Mouse (Mus musculus) embryo, embryonic 10 days (tissue): Measurements from ENCODE around the gene Nectin1.
A peak's percentile ranks its signal among the peaks of the same experiment; 100 is the strongest.

Experiments used
- DNase-seq: peaks from one replicate; pipeline ENCODE4 v3.0.0-alpha.2; 2015; ENCODE audit warnings: low spot score

Nectin1 gene

GRCm38 (mm10) chr9:43765419-43766179 lies 21.8 kb downstream of the Nectin1 start:
- DNase-seq: no peak

GRCm38 (mm10) chr9:43768779-43769178 lies 25.0 kb downstream of the Nectin1 start:
- DNase-seq: peak; percentile 56

- DNase-seq: no peak
Observed at GRCm38 (mm10) chr9:43769228-43769627, 25.4 kb downstream of the Nectin1 start.

GRCm38 (mm10) chr9:43769940-43770339 lies 26.2 kb downstream of the Nectin1 start:
- DNase-seq: no peak

- DNase-seq: no peak
Observed at GRCm38 (mm10) chr9:43771041-43771440, 27.3 kb downstream of the Nectin1 start.

GRCm38 (mm10) chr9:43772460-43772859 lies 28.7 kb downstream of the Nectin1 start:
- no peak for DNase-seq

DNA sequence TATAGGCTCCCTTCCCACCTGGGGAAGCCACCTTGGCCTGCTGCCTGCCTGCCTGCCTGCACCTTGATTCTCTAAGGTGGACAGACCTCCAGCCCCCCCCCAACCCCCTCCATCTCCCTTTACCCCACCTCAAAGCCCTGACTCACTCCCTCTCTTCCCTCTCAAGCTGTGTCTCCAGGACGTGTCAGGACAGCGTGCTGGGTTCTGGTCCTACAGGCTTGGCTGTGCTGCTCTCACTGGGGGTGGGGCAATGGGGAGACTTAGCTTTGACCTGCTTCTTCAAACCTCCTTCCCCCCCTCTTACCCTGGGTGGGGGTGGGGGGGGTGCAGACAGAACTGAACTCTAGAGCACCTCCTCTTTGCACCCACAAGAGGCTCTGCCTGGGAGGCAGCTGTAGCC lies 29.7 kb downstream of the Nectin1 start:
- no peak for DNase-seq

GRCm38 (mm10) chr9:43774427-43774826 lies 30.6 kb downstream of the Nectin1 start:
- no peak for DNase-seq

DNA sequence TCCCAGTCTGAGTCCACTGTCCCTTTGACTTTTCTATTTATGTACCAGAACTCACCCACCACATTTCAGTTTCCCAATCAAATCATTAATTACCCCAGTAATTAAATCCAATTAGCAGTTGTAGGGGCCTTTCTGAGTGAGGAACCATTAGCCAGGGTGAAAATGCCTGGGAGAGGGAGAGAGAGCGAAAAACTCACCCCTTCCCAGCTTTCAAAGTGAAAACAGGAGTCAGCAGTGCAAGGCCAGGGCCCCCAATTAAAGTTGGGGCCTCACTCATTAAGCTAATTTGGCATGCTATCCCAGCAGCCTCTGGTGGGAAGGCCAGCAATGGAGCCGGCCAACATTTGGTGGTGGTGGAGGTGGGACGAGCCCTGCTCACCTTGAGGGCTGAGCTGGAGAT lies 32.4 kb downstream of the Nectin1 start:
- DNase-seq: no peak

DNA sequence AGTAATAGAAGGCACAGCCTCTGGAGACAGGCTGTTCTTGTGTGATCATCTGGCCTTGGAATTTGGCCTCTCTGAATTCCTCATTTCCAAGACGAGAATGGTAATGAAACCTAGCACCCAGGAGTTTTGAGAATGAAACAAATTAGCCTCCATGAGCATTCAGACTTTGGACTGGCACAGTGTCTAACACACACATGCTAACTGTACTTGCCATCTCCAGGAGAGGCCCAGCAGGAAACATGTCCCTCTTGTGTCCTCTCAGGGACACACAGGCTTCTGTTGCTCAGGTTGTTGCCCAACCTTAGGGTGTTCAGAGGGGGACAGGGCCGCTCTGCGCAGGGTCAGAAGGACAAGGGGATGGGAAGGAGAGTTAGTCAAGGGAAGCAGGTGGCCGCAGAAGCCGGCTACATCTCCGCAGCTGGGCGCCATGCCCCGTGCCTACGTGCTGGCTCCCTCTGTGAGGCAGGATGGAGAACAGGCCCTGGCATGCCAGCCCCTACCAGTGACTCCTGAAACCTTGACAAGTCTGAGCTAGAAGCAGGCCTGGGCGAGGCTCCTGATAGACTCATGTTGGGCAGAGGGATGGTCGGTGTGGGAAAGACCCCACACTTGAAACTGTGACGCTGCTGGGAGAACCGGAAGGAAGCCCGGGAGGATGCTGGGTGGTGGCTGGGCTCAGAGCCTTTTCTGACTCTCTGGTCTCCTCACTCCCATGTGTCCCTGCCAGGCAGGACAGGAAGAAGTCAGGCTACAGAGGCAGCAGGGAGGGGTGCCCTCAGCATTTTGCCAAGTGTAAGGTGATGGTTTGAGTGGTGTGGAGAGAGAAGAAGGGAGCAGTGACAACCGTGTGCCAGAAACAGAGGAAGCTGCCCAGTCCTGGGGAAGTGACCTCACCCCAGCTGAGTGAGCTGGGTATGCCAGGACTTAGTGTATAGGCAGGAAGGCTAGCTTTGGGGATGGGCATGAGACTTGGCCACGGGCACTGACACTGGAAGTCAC lies 33.9 kb downstream of the Nectin1 start:
- no peak for DNase-seq

DNA sequence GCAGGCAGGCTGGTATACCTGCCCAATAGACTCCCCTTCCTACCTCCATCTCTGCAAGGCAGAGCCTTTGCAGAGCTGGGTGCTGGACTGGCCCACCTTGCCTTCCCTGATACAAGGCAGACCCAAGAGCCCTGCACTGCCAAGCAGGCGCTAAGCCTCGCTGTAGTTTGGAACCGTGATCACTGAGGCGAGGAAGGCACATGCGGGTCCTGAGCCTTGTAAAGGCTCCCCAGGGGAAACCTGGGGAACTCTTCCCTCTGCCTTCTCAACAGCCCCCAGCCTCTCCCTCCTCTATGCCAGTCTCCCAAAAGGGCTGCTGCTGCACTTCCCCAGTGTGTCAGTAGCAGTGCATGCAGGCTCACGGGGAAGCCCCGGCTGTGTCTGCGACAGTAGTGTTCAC lies 37.1 kb downstream of the Nectin1 start:
- no peak for DNase-seq

- no peak for DNase-seq
Observed at GRCm38 (mm10) chr9:43782401-43782800, 38.6 kb downstream of the Nectin1 start.

GRCm38 (mm10) chr9:43783959-43784358 lies 40.2 kb downstream of the Nectin1 start:
- DNase-seq: no peak

- DNase-seq: no peak
Observed at GRCm38 (mm10) chr9:43784841-43785240, 41.1 kb downstream of the Nectin1 start.

- DNase-seq: no peak
Observed at GRCm38 (mm10) chr9:43787591-43787990, 43.8 kb downstream of the Nectin1 start.

GRCm38 (mm10) chr9:43792681-43793080 lies 48.9 kb downstream of the Nectin1 start:
- DNase-seq: no peak

- DNase-seq: no peak
Observed at GRCm38 (mm10) chr9:43793411-43793810, 49.6 kb downstream of the Nectin1 start.

DNA sequence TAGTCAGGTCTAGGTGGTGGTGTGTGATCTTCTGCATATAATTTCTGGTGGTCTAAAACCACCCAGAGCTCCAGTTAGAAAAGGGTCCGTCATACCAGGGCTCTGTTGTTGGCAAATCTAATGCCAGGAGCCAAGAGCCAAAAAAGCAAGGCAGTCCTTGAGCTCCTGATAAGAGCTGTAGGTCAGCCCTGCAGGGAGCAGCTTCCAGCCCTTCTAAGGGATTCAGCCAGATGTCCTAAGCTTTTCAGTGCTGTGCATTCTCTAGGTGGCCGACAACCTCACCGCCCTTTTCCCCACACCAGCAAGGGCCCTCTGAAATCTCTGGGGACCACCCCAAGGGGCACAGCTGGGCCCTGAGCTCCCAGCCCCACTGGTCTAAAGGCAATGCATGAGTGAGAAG lies 52.2 kb downstream of the Nectin1 start:
- no peak for DNase-seq

DNA sequence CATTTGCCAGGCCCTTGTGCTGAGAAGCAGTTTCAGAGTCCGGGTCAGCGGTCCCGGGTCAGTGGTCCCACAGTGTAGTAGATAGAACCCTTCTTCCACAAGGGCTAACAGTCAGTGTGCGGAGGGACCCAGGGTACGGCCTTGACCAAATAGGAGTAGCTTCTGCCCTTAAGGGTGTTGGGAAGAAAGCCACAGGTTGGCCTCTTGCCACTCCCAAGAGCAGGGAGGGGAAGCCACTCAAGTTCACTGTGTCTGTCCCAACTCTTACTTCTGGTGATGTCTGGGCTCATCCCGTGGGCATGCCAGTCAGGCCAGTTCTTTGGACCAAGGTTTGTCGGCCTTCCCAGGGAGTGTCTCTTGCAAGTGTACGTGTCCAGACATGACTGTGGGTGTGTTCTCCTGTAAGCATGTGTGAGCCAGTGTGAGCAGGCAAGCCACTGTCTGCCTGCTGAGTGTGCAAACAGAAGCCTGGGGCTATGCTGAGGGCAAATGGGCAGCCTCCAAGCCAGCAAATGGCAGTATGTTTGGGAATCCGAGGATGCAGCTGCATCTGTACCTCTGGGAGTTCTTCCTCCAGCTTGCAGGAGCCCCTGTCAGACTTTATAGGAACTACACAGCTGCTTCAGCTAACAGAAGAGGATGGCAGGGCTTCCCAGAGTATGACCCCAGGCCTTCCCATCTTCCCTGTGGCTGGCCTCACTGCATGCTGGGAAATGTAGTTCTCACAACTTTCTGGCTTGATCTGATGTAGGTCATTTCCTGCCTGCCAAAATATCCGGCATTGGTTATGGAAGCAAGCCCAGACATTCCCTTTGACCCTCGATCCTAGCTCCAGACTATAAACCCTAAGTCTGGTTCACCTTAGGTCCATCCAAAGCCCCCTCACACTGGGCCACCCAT lies 53.3 kb downstream of the Nectin1 start:
- DNase-seq: peak; percentile 39

DNA sequence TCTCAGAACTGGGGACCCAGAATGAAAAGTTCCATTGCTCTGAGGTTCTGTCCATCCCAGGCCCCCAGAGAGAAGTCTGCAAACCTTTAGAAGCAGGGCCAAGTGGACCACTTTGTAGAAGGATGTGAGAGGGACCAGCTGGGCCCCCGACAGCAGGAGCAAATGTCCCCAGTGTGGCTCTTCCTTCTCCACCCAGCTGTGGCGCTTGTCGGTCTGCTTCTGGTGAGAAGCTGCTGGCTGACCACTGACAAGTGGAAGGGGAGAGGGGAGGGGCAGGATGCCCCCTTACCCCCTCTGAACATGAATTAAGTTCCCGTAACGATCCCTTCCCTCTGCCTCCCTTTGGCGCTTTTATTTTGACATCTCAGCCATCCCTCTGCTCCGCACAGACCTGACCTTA lies 54.0 kb downstream of the Nectin1 start:
- DNase-seq: no peak

GRCm38 (mm10) chr9:43800525-43800924 lies 56.7 kb downstream of the Nectin1 start:
- no peak for DNase-seq

DNA sequence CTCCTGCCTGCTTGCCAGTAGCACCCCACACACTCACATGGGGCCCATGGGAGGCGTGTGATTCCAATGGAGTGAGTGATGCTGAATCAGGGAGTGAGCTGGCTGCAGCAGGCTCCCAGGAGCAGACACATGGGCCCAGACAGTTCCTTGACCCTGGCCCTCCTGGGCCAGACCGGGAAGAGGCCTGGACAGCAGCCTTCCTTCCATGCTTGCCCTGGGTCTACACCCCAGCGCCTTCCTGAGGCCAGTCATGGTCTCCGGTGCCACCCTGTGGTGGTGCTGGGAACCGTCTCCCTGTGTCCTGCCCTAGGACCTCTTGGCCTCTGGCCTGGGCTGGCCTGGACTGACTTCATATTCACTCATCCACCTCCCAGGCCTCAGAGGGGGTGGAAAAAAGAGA lies 58.1 kb downstream of the Nectin1 start:
- DNase-seq: peak; percentile 87
